Mouse (Mus musculus) olfactory bulb, adult 2 months (tissue): ENCODE results near the gene Gbe1.

Source experiments
- CTCF ChIP-seq: fragments of 200-500 bp; IDR thresholded peaks from 2 replicates; pipeline ENCODE4 v1.5.1; 2012; ENCODE audit warnings: low read depth, mild to moderate bottlenecking, low read length, moderate library complexity; ENCODE audit not compliant: insufficient read depth
- POLR2A ChIP-seq: fragments of 200-500 bp; IDR thresholded peaks from 2 replicates; pipeline ENCODE4 v1.6.1; 2012; ENCODE audit warnings: mild to moderate bottlenecking, low read depth, low read length, moderate library complexity; ENCODE audit not compliant: insufficient read depth

DNA sequence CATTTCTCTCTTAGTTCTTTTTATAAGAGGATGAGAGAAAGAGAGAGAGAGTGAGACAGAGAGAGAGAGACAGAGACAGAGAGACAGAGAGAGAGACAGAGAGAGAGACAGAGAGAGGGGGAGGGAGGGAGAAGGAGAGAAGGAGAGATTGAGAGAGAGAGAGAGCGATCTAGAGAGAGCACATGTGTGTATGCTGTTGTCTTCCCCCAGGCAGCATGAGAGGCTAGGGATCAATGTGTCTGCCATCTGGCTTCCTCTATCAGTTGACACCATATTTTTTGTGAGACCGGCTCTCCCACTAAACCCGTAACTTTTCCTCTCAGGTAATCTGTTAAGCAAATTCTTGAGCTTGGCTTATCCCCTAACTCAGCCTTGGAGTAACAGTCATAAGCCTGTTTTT is 304.4 kb downstream of the Gbe1 start:
- TF ChIP-seq CTCF: no peak
- TF ChIP-seq POLR2A: no peak
